Mouse (Mus musculus): ENCODE measurements around the gene Mgat4e.

The Mgat4e gene

DNA sequence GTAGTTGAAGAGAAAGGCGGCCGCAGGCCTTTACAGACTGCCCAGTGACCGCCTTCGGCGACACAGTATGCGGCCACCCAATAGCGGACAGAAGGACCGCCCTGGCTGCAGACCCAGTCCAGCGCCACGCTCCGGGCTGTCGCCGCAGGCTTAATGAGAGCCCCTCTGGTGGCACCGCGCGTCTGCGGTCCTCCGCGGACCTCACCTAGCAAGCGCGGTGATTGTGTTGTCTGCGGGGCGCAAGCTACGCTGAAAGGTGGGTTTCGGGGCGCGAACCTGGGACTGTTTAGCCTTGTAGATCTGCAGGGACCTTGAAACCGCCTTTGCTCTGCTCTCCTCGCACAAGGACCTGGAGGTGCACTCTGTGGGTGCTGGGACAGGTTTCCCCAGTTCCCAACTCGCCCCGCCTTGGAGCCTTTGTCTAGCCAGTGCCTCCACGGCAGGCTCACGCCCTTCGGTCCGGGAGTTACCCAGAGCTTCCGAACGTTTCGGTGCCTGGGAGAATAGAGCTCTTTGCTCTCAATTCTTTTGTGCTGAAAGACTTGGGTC is 36.1 kb downstream of the Mgat4e start:
- peak; percentile 56 for DNase-seq (ENCODE audit: low spot score)

DNA sequence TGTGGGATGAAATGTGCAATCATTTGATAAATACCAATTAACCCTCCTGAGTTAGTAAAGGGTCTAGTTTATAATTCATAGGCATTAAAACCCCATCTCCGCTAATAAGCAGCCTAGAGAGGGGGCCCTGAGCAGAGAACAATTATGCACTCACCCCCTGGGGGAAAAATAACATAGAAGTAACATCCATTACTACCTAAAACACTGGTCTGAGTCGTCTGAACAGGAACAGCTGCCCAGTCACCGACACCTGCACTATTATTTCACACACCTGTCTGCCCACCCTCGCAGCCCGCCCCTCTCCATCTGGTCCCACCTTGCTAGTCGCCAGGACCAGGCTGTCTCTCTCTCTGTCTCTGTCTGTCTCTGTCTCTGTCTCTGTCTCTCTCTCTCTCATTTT is 36.9 kb downstream of the Mgat4e start:
- no peak for DNase-seq (ENCODE audit: low spot score)

- DNase-seq (ENCODE audit: low spot score) = no peak
Observed at GRCm38 (mm10) chr1:134512183-134512582, 37.3 kb downstream of the Mgat4e start.

DNA sequence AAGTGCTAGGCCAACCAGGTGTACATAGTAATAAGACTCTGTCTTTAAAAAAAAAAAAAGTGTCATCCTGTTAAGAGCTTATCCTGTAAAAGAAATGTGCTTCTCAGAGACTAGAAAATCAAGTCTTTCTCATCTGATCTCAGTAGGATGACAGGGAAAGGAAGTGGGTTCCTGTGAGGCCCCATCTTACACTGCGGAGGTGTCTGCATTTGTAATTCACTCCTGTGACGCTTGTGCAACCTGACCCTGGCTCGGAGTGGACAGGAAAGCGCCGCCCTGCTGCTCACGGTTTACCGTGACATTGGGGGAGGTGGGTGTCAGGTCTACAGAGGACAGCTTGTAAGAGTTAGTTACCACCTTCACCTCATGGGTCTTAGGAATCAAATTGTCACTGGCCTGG is 39.5 kb downstream of the Mgat4e start:
- no peak for DNase-seq (ENCODE audit: low spot score)

GRCm38 (mm10) chr1:134506201-134506600 is 43.3 kb downstream of the Mgat4e start:
- no peak for DNase-seq (ENCODE audit: low spot score)

DNA sequence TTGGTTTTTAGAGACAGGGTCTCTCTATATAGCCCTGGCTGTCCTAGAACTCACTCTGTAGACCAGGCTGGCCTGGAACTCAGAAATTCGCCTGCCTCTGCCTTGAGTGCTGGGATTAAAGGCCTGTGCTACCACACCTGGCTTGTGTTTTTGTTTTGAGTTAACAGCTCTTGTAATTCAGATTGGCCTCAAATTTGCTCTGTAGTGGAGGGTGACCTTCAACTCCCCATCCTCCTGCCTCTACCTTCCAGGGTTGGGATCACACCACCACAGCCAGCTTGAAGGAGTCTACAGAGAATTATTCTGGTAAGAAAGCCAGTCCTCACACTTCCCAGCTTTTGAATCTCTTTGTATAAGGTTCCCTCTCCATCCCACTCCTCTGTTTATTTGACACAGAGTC is 48.6 kb downstream of the Mgat4e start:
- DNase-seq (ENCODE audit: low spot score) = no peak

DNA sequence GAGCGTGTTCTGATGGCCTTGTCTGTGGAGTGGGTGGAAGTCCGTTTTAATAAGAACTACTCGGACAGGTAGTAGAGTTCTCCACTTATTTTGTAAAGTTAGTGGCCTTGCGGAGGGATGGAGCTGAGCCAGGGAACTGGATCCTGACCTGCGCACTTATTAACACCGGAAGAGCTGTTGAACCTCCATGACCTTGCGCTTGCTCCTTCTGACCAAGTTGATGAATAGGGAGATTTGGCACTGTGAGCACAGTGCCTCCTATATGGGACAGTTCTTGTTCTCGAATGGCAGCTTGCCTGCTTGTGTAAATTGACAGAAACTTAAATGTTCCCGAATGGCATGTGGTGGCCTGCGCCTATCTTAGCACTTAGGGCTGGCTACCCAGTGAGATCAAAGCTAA is 53.5 kb downstream of the Mgat4e start:
- DNase-seq (ENCODE audit: low spot score) = no peak

DNA sequence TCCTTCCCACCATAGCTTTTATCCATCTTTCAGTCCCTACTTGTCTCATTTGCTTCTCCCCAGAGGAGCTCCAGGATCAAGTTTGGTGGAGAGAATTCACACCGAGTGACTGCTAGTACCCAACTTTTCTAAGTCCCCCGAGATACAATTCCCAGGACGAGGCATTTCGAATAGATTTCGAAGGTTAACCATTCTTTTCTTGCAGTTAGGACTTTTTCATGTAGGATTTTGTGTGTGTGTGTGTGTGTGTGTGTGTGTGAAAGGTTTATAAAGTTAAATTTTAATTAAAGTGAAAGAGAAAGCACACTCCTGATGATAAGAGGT is 54.3 kb downstream of the Mgat4e start:
- no peak for DNase-seq (ENCODE audit: low spot score)

GRCm38 (mm10) chr1:134494428-134495215 is 54.9 kb downstream of the Mgat4e start, which contains the start of gene Rabif:
TSS of gene Rabif (plus strand) at chr1:134494648.
- DNase-seq (ENCODE audit: low spot score) = peak; percentile 99

- no peak for DNase-seq (ENCODE audit: low spot score)
Observed at GRCm38 (mm10) chr1:134493956-134494355, 55.5 kb downstream of the Mgat4e start.

- DNase-seq (ENCODE audit: low spot score) = no peak
Observed at GRCm38 (mm10) chr1:134493496-134493895, 56.0 kb downstream of the Mgat4e start.

GRCm38 (mm10) chr1:134492276-134492675 is 57.2 kb downstream of the Mgat4e start:
- DNase-seq (ENCODE audit: low spot score) = no peak

All from embryo, embryonic 10.5 days (tissue).